Mouse (Mus musculus) testis, adult 2 months (tissue): Measurements from ENCODE around the gene Cd2.

Experiments
- CTCF ChIP-seq: fragments of 200-500 bp; IDR thresholded peaks from 2 replicates; pipeline ENCODE4 v1.5.1; 2012; ENCODE audit warnings: low read depth, mild to moderate bottlenecking, inconsistent platforms, low read length, moderate library complexity; ENCODE audit not compliant: control insufficient read depth, insufficient read depth, insufficient replicate concordance
- POLR2A ChIP-seq: fragments of 200-500 bp; IDR thresholded peaks from 2 replicates; pipeline ENCODE4 v1.6.1; 2012; ENCODE audit warnings: low read depth, mild to moderate bottlenecking, inconsistent platforms, low read length, moderate library complexity; ENCODE audit not compliant: control insufficient read depth

- TF ChIP-seq POLR2A (no peak), CTCF (no peak)
Observed at GRCm38 (mm10) chr3:101314954-101315353, 27.2 kb upstream of the Cd2 start.
